Comparison of ENCODE assay signal across 12 mouse cellular contexts in genomic region chr11:121686674-121687073, GRCm38 (mm10). TPM values are rescaled to one million over a fixed set of nuclear protein-coding genes. Genes with fewer than 3 reads are reported as not detected.
DNase-seq lines count a peak whose midpoint lies in the region; ATAC-seq and TF ChIP-seq lines count a peak whose summit lies in the region.
"Had no signal": no experiment of that assay in that cellular context is flagged by ENCODE, and none has a peak within 500 bp of the region (broad histone marks: within the 10 kb centered on the region; RNA-seq: fewer than 3 reads in every experiment).

No protein-coding gene starts in this region.

- H3K9ac ChIP-seq in liver, adult 2 months (ENCODE audit: low read depth, low read length): no peak overlapping the region
- H3K9ac ChIP-seq in liver, embryonic 11.5 days (ENCODE audit: low read depth, low read length): no peak overlapping the region
- no peak overlapping the region for H3K9ac ChIP-seq in heart, embryonic 16.5 days (ENCODE audit: low read length)
- no peak overlapping the region for H3K9ac ChIP-seq in intestine, postnatal 0 days (ENCODE audit: low read depth, low read length)
- H3K9ac ChIP-seq in hindbrain, postnatal 0 days (replicated peaks; ENCODE audit: low read length): no peak overlapping the region
- H3K9ac ChIP-seq: hindbrain, embryonic 13.5 days; liver, embryonic 14.5 days had no signal

- peak overlapping the region; percentile 80 for H3K27ac ChIP-seq in liver, adult 2 months (replicated peaks; ENCODE audit: insufficient read depth, low read depth, low read length)
- no peak overlapping the region for H3K27ac ChIP-seq in liver, embryonic 11.5 days (ENCODE audit: low read depth, low read length)
- peak overlapping the region; percentile 54 for H3K27ac ChIP-seq in bone marrow macrophage, adult 2 months (ENCODE audit: insufficient read depth, low read depth, low read length)
- H3K27ac ChIP-seq in heart, embryonic 16.5 days (ENCODE audit: low read length): peak overlapping the region; percentile 20; the same call in 1 of the 2 replicates
- H3K27ac ChIP-seq in intestine, postnatal 0 days (ENCODE audit: low read depth, low read length): no peak overlapping the region
- H3K27ac ChIP-seq in hindbrain, postnatal 0 days: no peak overlapping the region
- H3K27ac ChIP-seq: hindbrain, embryonic 13.5 days; liver, embryonic 14.5 days had no signal

- peak; percentile 27 for DNase-seq in liver, adult 2 months (ENCODE audit: extremely low read depth, low read depth, low spot score)
- no peak for DNase-seq in liver, embryonic 11.5 days (ENCODE audit: low spot score)
- DNase-seq in kidney, postnatal 36 days: peak; percentile 61 to 81
- DNase-seq in retina, postnatal 1 day: no peak
- no peak for DNase-seq in hindbrain, postnatal 0 days (ENCODE audit: low spot score)
- DNase-seq: thymus, postnatal 4 days had no signal

- WGBS in liver, adult 2 months: 80% methylated on average over 5 of the region's 5 CpGs
- WGBS in liver, embryonic 11.5 days: 56% methylated on average over 5 of the region's 5 CpGs
- WGBS in heart, embryonic 16.5 days: 37% methylated on average over 5 of the region's 5 CpGs
- 71% methylated on average over 5 of the region's 5 CpGs for WGBS in intestine, postnatal 0 days
- 84% methylated on average over 5 of the region's 5 CpGs for WGBS in hindbrain, postnatal 0 days

- no peaks in the 10 kb centered on the region for H3K79me2 ChIP-seq in liver, adult 2 months (ENCODE audit: control insufficient read depth, insufficient read depth, low read length)

- no peak for ATAC-seq in liver, embryonic 11.5 days (replicated peaks; ENCODE audit: low FRiP score)
- peak; percentile 55; the same call in 1 of the 2 replicates for ATAC-seq in heart, embryonic 16.5 days (replicated peaks; ENCODE audit: extremely low read depth, insufficient read depth, low FRiP score)
- ATAC-seq in intestine, postnatal 0 days: no peak
- no peak for ATAC-seq in hindbrain, postnatal 0 days

- no peak for TF ChIP-seq CTCF in liver, adult 2 months (IDR thresholded peaks at IDR 0.05; ENCODE audit: low read depth, low read length)
- TF ChIP-seq CTCF in bone marrow macrophage, adult 2 months (IDR thresholded peaks at IDR 0.05; ENCODE audit: low read depth, low read length): no peak
- no peak for TF ChIP-seq CTCF in intestine, postnatal 0 days (IDR thresholded peaks at IDR 0.05; ENCODE audit: low read depth)
- no peak for TF ChIP-seq CTCF in hindbrain, postnatal 0 days (IDR thresholded peaks at IDR 0.05; ENCODE audit: low read depth)

- H3K36me3 ChIP-seq in liver, adult 2 months (ENCODE audit: control insufficient read depth, insufficient read depth, low read length): no peaks in the 10 kb centered on the region
- H3K36me3 ChIP-seq in liver, embryonic 11.5 days (ENCODE audit: control insufficient read depth, insufficient read depth, low read length): no peaks in the 10 kb centered on the region
- H3K36me3 ChIP-seq in heart, embryonic 16.5 days (ENCODE audit: control insufficient read depth, insufficient read depth): no peaks in the 10 kb centered on the region
- no peaks in the 10 kb centered on the region for H3K36me3 ChIP-seq in intestine, postnatal 0 days (ENCODE audit: control insufficient read depth, insufficient read depth)
- H3K36me3 ChIP-seq in hindbrain, postnatal 0 days (ENCODE audit: insufficient read depth, low read length): no peaks in the 10 kb centered on the region
- H3K36me3 ChIP-seq: G1E; hindbrain, embryonic 13.5 days had no signal

- H3K4me2 ChIP-seq in liver, embryonic 11.5 days: no peak overlapping the region
- H3K4me2 ChIP-seq in heart, embryonic 16.5 days (ENCODE audit: low read depth, low read length): no peak overlapping the region
- H3K4me2 ChIP-seq in intestine, postnatal 0 days (replicated peaks; ENCODE audit: low read depth): no peak overlapping the region
- no peak overlapping the region for H3K4me2 ChIP-seq in hindbrain, postnatal 0 days (ENCODE audit: low read depth, low read length)
- H3K4me2 ChIP-seq: hindbrain, embryonic 13.5 days had no signal

- H3K4me1 ChIP-seq in liver, adult 2 months (ENCODE audit: control insufficient read depth, insufficient read depth, low read length): peaks cover 4% of the 10 kb centered on the region; the same call in 1 of the 2 replicates
- H3K4me1 ChIP-seq in liver, embryonic 11.5 days (replicated peaks; ENCODE audit: control insufficient read depth, insufficient read depth, low read length): no peaks in the 10 kb centered on the region
- peaks cover 30% of the 10 kb centered on the region for H3K4me1 ChIP-seq in bone marrow macrophage, adult 2 months (ENCODE audit: control insufficient read depth, insufficient read depth, low read length)
- 0 out of 2 replicates have a peak, but pooled peaks cover 4% of the 10 kb centered on the region for H3K4me1 ChIP-seq in heart, embryonic 16.5 days (ENCODE audit: control insufficient read depth, insufficient read depth, low read length)
- H3K4me1 ChIP-seq in intestine, postnatal 0 days (replicated peaks; ENCODE audit: control insufficient read depth, insufficient read depth, low read length): no peaks in the 10 kb centered on the region; the same call in 1 of the 2 replicates
- H3K4me1 ChIP-seq in hindbrain, postnatal 0 days (ENCODE audit: insufficient read depth, low read length): peaks cover 6% of the 10 kb centered on the region; the same call in 1 of the 2 replicates
- H3K4me1 ChIP-seq: hindbrain, embryonic 13.5 days had no signal

- no peaks in the 10 kb centered on the region for H3K9me3 ChIP-seq in liver, embryonic 11.5 days (ENCODE audit: control insufficient read depth, low read length)
- H3K9me3 ChIP-seq in heart, embryonic 16.5 days (replicated peaks; ENCODE audit: control insufficient read depth, low read length): no peaks in the 10 kb centered on the region
- H3K9me3 ChIP-seq in intestine, postnatal 0 days (ENCODE audit: control insufficient read depth): no peaks in the 10 kb centered on the region
- H3K9me3 ChIP-seq in hindbrain, postnatal 0 days (ENCODE audit: low read length): no peaks in the 10 kb centered on the region
- H3K9me3 ChIP-seq: G1E; hindbrain, embryonic 13.5 days had no signal

- no peaks in the 10 kb centered on the region for H3K27me3 ChIP-seq in liver, adult 2 months (ENCODE audit: control insufficient read depth, insufficient read depth, low read length)
- no peaks in the 10 kb centered on the region for H3K27me3 ChIP-seq in liver, embryonic 11.5 days (replicated peaks; ENCODE audit: control insufficient read depth, insufficient read depth, low read length)
- H3K27me3 ChIP-seq in heart, embryonic 16.5 days (ENCODE audit: control insufficient read depth, insufficient read depth, low read length): no peaks in the 10 kb centered on the region
- H3K27me3 ChIP-seq in intestine, postnatal 0 days (replicated peaks; ENCODE audit: control insufficient read depth, insufficient read depth, low read length): no peaks in the 10 kb centered on the region
- H3K27me3 ChIP-seq in hindbrain, postnatal 0 days (ENCODE audit: insufficient read depth, low read length): no peaks in the 10 kb centered on the region
- H3K27me3 ChIP-seq: hindbrain, embryonic 13.5 days had no signal

- H3K4me3 ChIP-seq in liver, adult 2 months (ENCODE audit: insufficient read depth, low read depth, low read length): no peak overlapping the region
- no peak overlapping the region for H3K4me3 ChIP-seq in liver, embryonic 11.5 days (ENCODE audit: low read depth, low read length)
- no peak overlapping the region for H3K4me3 ChIP-seq in bone marrow macrophage, adult 2 months (ENCODE audit: insufficient read depth, low read length)
- no peak overlapping the region for H3K4me3 ChIP-seq in heart, embryonic 16.5 days (ENCODE audit: low read length)
- no peak overlapping the region for H3K4me3 ChIP-seq in intestine, postnatal 0 days (ENCODE audit: low read depth, low read length)
- no peak overlapping the region for H3K4me3 ChIP-seq in hindbrain, postnatal 0 days (ENCODE audit: low read length)
- H3K4me3 ChIP-seq: hindbrain, embryonic 13.5 days had no signal

- TF ChIP-seq POLR2A in liver, adult 2 months (IDR thresholded peaks at IDR 0.05; ENCODE audit: extremely low read depth, insufficient read depth, low read length): no peak
- TF ChIP-seq POLR2A in bone marrow macrophage, adult 2 months (IDR thresholded peaks at IDR 0.05; ENCODE audit: borderline replicate concordance, low read depth, low read length): no peak

RNA-seq across cellular contexts. Expression of gene B3gntl1, which starts 13.7 kb away (rescaled TPM):
- 2.2 and 2.7 TPM in 2 replicates for total RNA-seq in liver, adult 2 months (2014; rRNA removed)
- 1.9 and 2.4 TPM in 2 replicates for polyA plus RNA-seq in liver, adult 2 months (2012; rRNA removed)
- polyA plus RNA-seq in liver, embryonic 11.5 days (2014; fragmentation: Nextera tagmentation; extraction: Ambion mirVana): 3.6 and 5.9 TPM in 2 replicates
- 5.5 and 5.7 TPM in 2 replicates for polyA plus RNA-seq in bone marrow macrophage, adult 2 months (2012; ENCODE audit: insufficient read depth, insufficient read length, missing spikeins)
- polyA plus RNA-seq in heart, embryonic 16.5 days (2015; fragmentation: Nextera tagmentation; extraction: Ambion mirVana): 6.0 TPM in 2 replicates
- 3.2 and 3.7 TPM in 2 replicates for polyA plus RNA-seq in intestine, postnatal 0 days (2015; fragmentation: Nextera tagmentation; extraction: Ambion mirVana)
- 9.6 and 11.0 TPM in 2 replicates for total RNA-seq in hindbrain, postnatal 0 days (2014; rRNA removed)
- polyA plus RNA-seq in hindbrain, postnatal 0 days (2015; fragmentation: Nextera tagmentation; extraction: Ambion mirVana): 6.0 and 6.2 TPM in 2 replicates

RNA-seq across cellular contexts. Expression of gene Metrnl, which starts 14.7 kb away (rescaled TPM):
- 4.3 and 5.3 TPM in 2 replicates for total RNA-seq in liver, adult 2 months (2014; rRNA removed)
- polyA plus RNA-seq in liver, adult 2 months (2012; rRNA removed): 4.8 and 5.5 TPM in 2 replicates
- 4.5 and 4.7 TPM in 2 replicates for polyA plus RNA-seq in liver, embryonic 11.5 days (2014; fragmentation: Nextera tagmentation; extraction: Ambion mirVana)
- 200 and 216 TPM in 2 replicates for polyA plus RNA-seq in bone marrow macrophage, adult 2 months (2012; ENCODE audit: insufficient read depth, insufficient read length, missing spikeins)
- polyA plus RNA-seq in heart, embryonic 16.5 days (2015; fragmentation: Nextera tagmentation; extraction: Ambion mirVana): 27.5 and 28.3 TPM in 2 replicates
- 50.2 and 50.9 TPM in 2 replicates for polyA plus RNA-seq in intestine, postnatal 0 days (2015; fragmentation: Nextera tagmentation; extraction: Ambion mirVana)
- total RNA-seq in hindbrain, postnatal 0 days (2014; rRNA removed): 24.4 and 33.2 TPM in 2 replicates
- 17.0 and 19.5 TPM in 2 replicates for polyA plus RNA-seq in hindbrain, postnatal 0 days (2015; fragmentation: Nextera tagmentation; extraction: Ambion mirVana)
- total RNA-seq: G1E had no signal
- polyA plus RNA-seq: G1E had no signal

Comparison
In these comparisons a context has a peak if more than half of its experiments do, and no peak if none do; other contexts are left out.
1. DNase-seq: peak in liver, adult 2 months (single experiment) and kidney, postnatal 36 days (2 of 2); none in liver, embryonic 11.5 days (single experiment), retina, postnatal 1 day (single experiment) and hindbrain, postnatal 0 days (single experiment).
2. H3K27ac ChIP-seq: peak in liver, adult 2 months (single experiment), bone marrow macrophage, adult 2 months (single experiment) and heart, embryonic 16.5 days (single experiment); none in liver, embryonic 11.5 days (single experiment), intestine, postnatal 0 days (single experiment) and hindbrain, postnatal 0 days (single experiment).